Mouse (Mus musculus): ENCODE measurements at regions not wholly inside any gene's neighbourhood (a gene's known extent, or its start where the extent isn't known, plus 50 kb on each side); places are given as distances from the start of the nearest gene placed in this dataset.

DNA sequence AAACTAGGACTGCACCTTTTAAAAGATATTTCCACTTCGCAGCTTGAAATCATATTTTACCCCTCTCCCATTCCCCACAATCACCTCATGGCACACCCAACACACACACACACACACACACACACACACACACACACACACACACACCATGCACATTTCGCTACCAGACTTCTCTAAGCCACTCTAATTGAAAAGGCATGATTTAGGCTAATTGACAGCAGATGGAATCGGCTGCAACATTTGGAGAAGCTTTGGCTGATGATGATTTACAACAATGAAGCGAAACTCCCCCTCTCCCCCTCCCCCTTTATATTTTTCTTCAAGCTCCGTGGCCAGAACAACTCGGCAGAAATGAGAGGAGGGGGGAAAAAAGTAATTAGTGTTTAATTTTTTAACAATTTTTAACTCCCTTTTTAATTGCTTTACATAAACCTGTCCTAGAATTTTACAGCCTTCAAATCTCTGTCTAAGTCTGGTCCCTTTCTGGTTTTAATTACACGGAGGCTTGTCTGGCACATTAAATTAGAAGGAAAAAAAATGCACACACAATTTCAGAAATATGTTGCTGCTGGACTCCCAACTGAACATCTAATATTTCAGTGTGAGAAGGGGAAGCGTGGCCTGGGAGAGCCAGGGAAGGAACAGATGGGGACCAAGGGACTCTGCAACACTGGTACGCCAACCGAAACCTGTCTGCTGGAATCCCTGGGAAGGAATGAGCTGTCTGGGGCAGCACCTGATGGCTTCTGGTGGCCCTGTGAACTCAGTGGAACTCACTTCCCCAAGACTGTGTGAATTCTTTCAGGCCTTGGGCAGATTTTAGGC lies 232.4 kb downstream of the Sox9 start:
- Histone ChIP-seq H3K36me3 (ENCODE audit: control insufficient read depth, insufficient read depth, low read length) (no peaks in the 10 kb centered on the region), H3K27ac (ENCODE audit: low read depth, low read length) (no peak overlapping the region), H3K4me1 (ENCODE audit: control insufficient read depth, insufficient read depth, low read length) (peaks cover 8% of the 10 kb centered on the region), H3K4me3 (ENCODE audit: low read depth, low read length) (no peak overlapping the region), H3K9me3 (replicated peaks; ENCODE audit: control insufficient read depth, low read length) (no peaks in the 10 kb centered on the region), H3K27me3 (ENCODE audit: control insufficient read depth, insufficient read depth, low read length) (peaks cover 6% of the 10 kb centered on the region; the same call in 1 of the 2 replicates), H3K9ac (ENCODE audit: low read depth, low read length) (no peak overlapping the region), H3K4me2 (no peak overlapping the region)
- no peak for ATAC-seq (replicated peaks; ENCODE audit: insufficient number of reproducible peaks, low FRiP score, low TSS enrichment)
- 66% methylated on average over 10 of the region's 10 CpGs for WGBS (ENCODE audit: insufficient replicate concordance)

DNA sequence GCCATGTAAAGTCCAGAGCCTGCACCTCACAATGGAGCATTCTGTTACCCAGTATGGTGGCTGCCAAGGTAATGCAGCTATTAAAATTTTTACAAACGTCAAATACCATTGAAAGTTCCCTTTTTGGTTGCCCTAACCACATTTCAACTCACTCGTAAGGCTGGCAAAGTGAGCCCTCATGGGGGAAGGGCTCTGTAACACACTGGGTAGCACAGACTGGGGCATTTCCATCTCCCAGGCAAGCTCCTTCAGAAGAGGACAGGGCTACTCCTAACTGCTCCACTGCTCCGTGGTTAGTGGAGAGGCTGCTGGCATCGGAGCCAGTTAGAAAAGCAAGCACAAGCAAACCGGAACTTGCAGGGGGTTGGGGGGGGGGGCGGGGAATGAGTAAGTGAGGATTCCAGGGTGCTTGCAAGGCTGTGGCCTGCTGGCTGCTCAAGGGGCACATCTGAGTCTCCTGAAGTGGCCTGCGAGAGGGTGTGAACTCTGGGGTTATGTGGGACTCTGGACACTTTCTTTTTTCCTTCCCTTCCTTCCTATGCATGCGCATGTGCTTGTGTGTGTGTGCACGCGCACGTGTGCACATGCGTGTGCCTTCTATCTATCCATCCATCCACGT lies 233.8 kb downstream of the Sox9 start:
- H3K4me1 ChIP-seq (ENCODE audit: control insufficient read depth, insufficient read depth, low read length), result peaks cover 8% of the 10 kb centered on the region
- H3K4me3 ChIP-seq (ENCODE audit: low read depth, low read length), result no peak overlapping the region
- H3K27me3 ChIP-seq (ENCODE audit: control insufficient read depth, insufficient read depth, low read length), result peaks cover 6% of the 10 kb centered on the region; the same call in 1 of the 2 replicates
- no peak overlapping the region for H3K27ac ChIP-seq (ENCODE audit: low read depth, low read length)
- no peak for ATAC-seq (replicated peaks; ENCODE audit: insufficient number of reproducible peaks, low FRiP score, low TSS enrichment)
- H3K9me3 ChIP-seq (replicated peaks; ENCODE audit: control insufficient read depth, low read length), result no peaks in the 10 kb centered on the region
- H3K9ac ChIP-seq (ENCODE audit: low read depth, low read length), result no peak overlapping the region
- 52% methylated on average over 13 of the region's 13 CpGs for WGBS (ENCODE audit: insufficient replicate concordance)
- no peaks in the 10 kb centered on the region for H3K36me3 ChIP-seq (ENCODE audit: control insufficient read depth, insufficient read depth, low read length)
- no peak overlapping the region for H3K4me2 ChIP-seq

DNA sequence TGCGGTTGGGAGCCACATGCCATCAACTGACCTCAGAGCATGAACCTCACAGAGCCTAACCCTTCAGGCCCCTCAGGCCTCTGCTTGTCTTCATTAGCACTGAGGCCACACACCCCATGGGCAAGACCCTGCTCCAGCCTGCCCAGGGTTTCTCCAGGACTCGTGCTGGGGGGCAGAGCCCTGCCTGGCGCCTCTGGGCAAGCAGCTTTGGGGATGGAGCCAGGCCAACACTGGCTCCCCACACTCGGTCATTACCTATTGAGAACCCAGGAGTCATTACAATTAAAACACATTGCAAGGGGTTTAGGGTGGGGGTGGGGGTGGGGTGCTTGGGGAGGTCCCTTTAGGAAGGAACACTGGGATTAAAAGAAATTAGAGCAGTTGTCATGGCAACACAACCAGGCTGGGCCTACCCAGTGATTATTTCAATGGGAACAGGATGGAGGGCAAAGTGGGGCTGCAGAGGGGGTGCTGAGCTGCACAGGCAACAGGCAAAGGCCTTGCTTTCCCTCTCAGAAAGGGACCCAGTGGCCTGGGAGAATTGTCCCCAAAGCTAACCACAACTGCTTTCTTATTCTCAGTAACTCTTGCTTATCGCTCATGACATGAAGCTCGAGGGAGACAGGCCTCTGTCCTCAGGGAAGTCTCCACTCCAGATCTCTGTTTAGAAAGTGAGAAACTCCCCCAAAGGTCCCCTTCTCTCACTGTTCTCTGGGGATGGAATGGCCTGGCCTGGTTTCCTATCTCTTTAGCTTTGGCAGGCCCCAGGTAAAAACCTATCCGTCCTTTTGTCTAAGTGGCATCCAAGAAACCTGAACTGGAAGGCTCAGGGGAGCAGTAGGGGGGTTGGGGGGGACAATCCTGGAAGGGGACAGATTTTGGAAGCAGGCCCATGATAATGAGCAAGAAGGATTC lies 235.0 kb downstream of the Sox9 start:
- Histone ChIP-seq H3K27ac (ENCODE audit: low read depth, low read length) (no peak overlapping the region), H3K4me2 (no peak overlapping the region), H3K4me3 (ENCODE audit: low read depth, low read length) (no peak overlapping the region), H3K36me3 (ENCODE audit: control insufficient read depth, insufficient read depth, low read length) (no peaks in the 10 kb centered on the region), H3K4me1 (ENCODE audit: control insufficient read depth, insufficient read depth, low read length) (peaks cover 13% of the 10 kb centered on the region), H3K27me3 (ENCODE audit: control insufficient read depth, insufficient read depth, low read length) (peaks cover 4% of the 10 kb centered on the region; the same call in 1 of the 2 replicates), H3K9me3 (replicated peaks; ENCODE audit: control insufficient read depth, low read length) (no peaks in the 10 kb centered on the region), H3K9ac (ENCODE audit: low read depth, low read length) (no peak overlapping the region)
- 62% methylated on average over 7 of the region's 7 CpGs for WGBS (ENCODE audit: insufficient replicate concordance)
- ATAC-seq (replicated peaks; ENCODE audit: insufficient number of reproducible peaks, low FRiP score, low TSS enrichment), result no peak

DNA sequence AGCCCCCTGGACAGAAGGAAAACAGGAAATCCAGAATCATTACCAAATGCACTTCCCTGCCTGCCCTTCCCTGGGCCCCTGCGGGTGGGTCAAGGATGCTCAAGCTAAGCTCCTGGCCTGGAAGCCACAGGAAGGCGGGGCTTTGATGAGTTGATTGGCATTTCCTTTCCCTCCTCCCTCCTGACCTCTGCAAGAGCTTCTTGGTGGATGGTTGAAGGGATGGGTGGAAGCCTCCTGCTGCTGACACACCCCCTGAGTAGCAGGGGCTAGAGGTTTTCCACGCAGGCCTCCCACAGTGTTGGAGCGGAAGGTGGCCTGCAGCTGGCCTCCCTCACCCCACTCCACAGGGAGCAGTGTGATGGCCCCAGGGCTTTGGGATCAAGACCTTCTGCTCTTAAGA lies 239.5 kb downstream of the Sox9 start:
- H3K9ac ChIP-seq (ENCODE audit: low read depth, low read length), result no peak overlapping the region
- no peak overlapping the region for H3K27ac ChIP-seq (ENCODE audit: low read depth, low read length)
- no peak for ATAC-seq (replicated peaks; ENCODE audit: insufficient number of reproducible peaks, low FRiP score, low TSS enrichment)
- no peaks in the 10 kb centered on the region for H3K36me3 ChIP-seq (ENCODE audit: control insufficient read depth, insufficient read depth, low read length)
- H3K4me3 ChIP-seq (ENCODE audit: low read depth, low read length), result no peak overlapping the region
- H3K27me3 ChIP-seq (ENCODE audit: control insufficient read depth, insufficient read depth, low read length), result no peaks in the 10 kb centered on the region
- peaks cover 6% of the 10 kb centered on the region; the same call in 1 of the 2 replicates for H3K4me1 ChIP-seq (ENCODE audit: control insufficient read depth, insufficient read depth, low read length)
- H3K9me3 ChIP-seq (replicated peaks; ENCODE audit: control insufficient read depth, low read length), result no peaks in the 10 kb centered on the region
- no peak overlapping the region for H3K4me2 ChIP-seq
- WGBS (ENCODE audit: insufficient replicate concordance), result 41% methylated on average over 4 of the region's 4 CpGs

DNA sequence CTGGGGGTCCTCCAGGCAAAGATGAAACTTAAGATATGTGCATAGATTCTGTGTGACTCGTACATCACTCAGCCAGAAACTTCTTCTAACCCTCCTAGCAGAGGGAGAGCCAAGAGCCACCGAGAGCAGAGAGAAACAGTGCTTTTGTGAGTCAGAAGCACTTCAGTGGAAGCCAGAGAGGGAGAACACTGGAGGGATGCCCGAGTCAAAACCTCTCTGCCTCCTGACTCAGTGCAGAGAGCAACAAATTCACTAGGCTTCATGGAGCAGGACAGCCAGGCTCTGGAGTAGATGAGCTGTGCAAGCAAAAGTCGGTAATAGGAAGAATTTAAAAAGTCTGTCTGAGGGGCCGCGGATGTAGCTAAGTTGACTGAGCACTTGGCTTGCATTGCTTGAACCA lies 245.0 kb downstream of the Sox9 start:
- 47% methylated on average over 6 of the region's 6 CpGs for WGBS (ENCODE audit: insufficient replicate concordance)

DNA sequence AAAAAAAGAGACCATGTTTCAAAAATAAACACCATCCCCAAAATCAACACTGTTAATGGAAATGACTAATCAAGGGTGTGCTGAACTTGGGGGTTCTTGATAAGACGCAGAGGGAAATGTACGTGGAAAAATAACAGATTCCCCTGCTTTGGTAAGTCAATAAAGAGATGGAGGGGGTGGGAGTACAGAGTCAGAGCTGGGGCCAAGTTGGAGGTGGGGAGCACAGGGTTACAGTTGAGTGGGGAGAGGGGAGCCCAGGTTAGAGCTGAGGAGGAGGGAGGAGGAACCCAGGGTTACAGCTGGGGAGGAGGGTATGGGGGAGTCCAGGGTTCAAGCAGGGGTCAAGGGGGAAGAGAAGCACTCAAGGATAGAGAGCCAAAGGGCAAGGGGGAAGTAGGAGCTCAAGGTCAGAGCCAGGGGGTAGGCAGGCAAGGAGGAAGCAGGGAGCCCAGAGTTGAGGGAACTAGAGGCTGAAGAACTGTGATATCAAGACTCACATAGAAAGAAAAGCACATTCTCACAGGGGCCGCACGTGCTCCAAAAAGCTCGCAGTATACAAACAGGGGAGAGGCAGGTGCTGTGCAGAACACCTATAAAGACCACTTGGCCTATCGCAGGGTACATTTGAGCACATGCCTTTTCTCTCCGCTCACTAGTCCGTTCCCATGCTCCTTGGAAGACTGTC lies 246.4 kb downstream of the Sox9 start:
- no peaks in the 10 kb centered on the region for H3K36me3 ChIP-seq (ENCODE audit: control insufficient read depth, insufficient read depth, low read length)
- H3K27me3 ChIP-seq (ENCODE audit: control insufficient read depth, insufficient read depth, low read length), result no peaks in the 10 kb centered on the region; the same call in 1 of the 2 replicates
- H3K4me1 ChIP-seq (ENCODE audit: control insufficient read depth, insufficient read depth, low read length), result no peaks in the 10 kb centered on the region; the same call in 1 of the 2 replicates
- no peaks in the 10 kb centered on the region for H3K9me3 ChIP-seq (replicated peaks; ENCODE audit: control insufficient read depth, low read length)
- no peak overlapping the region for H3K4me2 ChIP-seq
- 62% methylated on average over 8 of the region's 8 CpGs for WGBS (ENCODE audit: insufficient replicate concordance)
- H3K27ac ChIP-seq (ENCODE audit: low read depth, low read length), result no peak overlapping the region
- ATAC-seq (replicated peaks; ENCODE audit: insufficient number of reproducible peaks, low FRiP score, low TSS enrichment), result no peak
- H3K9ac ChIP-seq (ENCODE audit: low read depth, low read length), result no peak overlapping the region
- H3K4me3 ChIP-seq (ENCODE audit: low read depth, low read length), result no peak overlapping the region

More for the DNA sequence above, 245.0 kb downstream of the Sox9 start:
- Histone ChIP-seq H3K9ac (ENCODE audit: low read depth, low read length) (no peak overlapping the region), H3K27me3 (ENCODE audit: control insufficient read depth, insufficient read depth, low read length) (no peaks in the 10 kb centered on the region; the same call in 1 of the 2 replicates), H3K36me3 (ENCODE audit: control insufficient read depth, insufficient read depth, low read length) (no peaks in the 10 kb centered on the region), H3K4me2 (no peak overlapping the region), H3K4me3 (ENCODE audit: low read depth, low read length) (no peak overlapping the region), H3K9me3 (replicated peaks; ENCODE audit: control insufficient read depth, low read length) (no peaks in the 10 kb centered on the region), H3K27ac (ENCODE audit: low read depth, low read length) (no peak overlapping the region), H3K4me1 (ENCODE audit: control insufficient read depth, insufficient read depth, low read length) (no peaks in the 10 kb centered on the region; the same call in 1 of the 2 replicates)
- no peak for ATAC-seq (replicated peaks; ENCODE audit: insufficient number of reproducible peaks, low FRiP score, low TSS enrichment)

DNA sequence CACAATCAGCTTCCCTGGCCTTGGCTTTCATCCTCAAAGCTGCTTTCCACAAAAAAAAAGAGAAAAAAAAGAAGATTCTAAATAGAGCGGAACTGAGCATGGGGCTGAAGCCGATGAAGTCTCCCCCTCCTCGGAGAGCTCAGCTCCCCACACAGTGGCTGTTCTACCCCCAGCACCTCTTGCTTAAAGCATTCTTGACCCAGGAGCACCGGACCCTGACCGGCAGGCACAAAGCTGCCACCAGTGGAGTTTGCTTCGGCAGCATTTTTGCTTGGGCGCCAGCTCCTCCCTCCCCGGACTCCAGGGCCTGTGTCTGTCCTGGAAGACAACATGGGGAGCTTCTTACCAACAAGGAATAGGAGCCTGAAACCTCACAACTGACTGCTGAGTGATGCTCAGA lies 249.4 kb downstream of the Sox9 start:
- Histone ChIP-seq H3K9ac (ENCODE audit: low read depth, low read length) (no peak overlapping the region), H3K27me3 (ENCODE audit: control insufficient read depth, insufficient read depth, low read length) (no peaks in the 10 kb centered on the region; the same call in 1 of the 2 replicates), H3K36me3 (ENCODE audit: control insufficient read depth, insufficient read depth, low read length) (no peaks in the 10 kb centered on the region), H3K27ac (ENCODE audit: low read depth, low read length) (no peak overlapping the region), H3K9me3 (replicated peaks; ENCODE audit: control insufficient read depth, low read length) (no peaks in the 10 kb centered on the region), H3K4me2 (no peak overlapping the region), H3K4me1 (ENCODE audit: control insufficient read depth, insufficient read depth, low read length) (no peaks in the 10 kb centered on the region; the same call in 1 of the 2 replicates), H3K4me3 (ENCODE audit: low read depth, low read length) (no peak overlapping the region)
- WGBS (ENCODE audit: insufficient replicate concordance), result 79% methylated on average over 8 of the region's 8 CpGs
- ATAC-seq (replicated peaks; ENCODE audit: insufficient number of reproducible peaks, low FRiP score, low TSS enrichment), result no peak

Measured in heart, embryonic 11.5 days (tissue).